Mouse (Mus musculus) thymus, postnatal 36 days (tissue): Measurements from ENCODE around the gene Nemf.
"Not testable (repeated sequence)": the region's sequence is repeated elsewhere in the genome, so short reads cannot be mapped to it uniquely, and the experiment has no call there.

ENCODE experiments used
- DNase-seq, 2 experiments: peaks; one replicate each; pipeline ENCODE4 v3.0.0; 2022; ENCODE audit warnings: mixed read lengths in 2 of 2

The Nemf gene

DNA sequence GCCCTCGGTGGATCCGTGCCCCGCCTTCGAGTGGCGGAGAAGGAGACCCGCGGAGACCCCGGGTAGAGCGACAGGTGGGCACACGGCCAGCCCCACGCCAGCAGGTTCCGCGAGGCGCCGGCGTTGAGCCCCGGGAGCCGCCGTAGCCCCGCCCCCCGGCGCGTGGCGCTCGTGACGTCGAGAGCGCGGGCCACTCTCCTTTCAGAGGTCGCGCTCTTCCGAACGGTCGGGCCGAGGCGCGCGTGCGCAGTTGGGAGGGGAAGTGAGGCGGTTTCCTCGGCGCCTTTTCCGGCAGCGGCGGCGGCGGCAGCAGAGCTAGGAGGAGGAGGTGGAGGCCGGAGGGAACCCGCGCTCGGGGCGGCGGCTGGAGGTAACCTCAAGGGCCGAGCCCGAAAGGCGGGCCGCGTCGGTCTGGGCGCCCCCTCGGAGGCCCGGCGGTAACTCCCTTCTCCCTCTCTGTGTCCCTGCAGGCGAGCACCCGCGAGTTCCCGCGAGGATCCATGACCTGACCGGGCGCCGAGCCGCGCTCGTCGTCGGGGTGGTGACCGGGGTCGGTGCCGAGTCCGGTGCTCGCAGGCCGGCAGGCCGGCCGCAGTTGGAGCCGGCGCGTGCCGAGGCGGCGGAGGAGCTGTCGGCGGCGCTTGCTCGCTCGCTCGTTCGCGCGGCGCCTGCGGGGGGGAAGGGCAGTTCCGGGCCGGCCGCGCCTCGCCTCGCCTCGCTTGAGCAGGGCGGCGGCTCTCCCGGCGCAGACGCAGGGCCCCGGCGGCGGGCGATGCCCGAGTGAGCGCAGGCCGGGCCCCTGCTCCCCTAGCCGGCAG is 15.1 kb upstream of the Nemf start, which contains the start of the genes Arf6 and Gm9887:
Gene Arf6 (plus strand): TSS at position 297 of the 818 bp plus-strand sequence.
Gene Gm9887 (minus strand): TSS at position 605 of the 818 bp plus-strand sequence.
- peak; percentile 98 to 99 for DNase-seq

DNA sequence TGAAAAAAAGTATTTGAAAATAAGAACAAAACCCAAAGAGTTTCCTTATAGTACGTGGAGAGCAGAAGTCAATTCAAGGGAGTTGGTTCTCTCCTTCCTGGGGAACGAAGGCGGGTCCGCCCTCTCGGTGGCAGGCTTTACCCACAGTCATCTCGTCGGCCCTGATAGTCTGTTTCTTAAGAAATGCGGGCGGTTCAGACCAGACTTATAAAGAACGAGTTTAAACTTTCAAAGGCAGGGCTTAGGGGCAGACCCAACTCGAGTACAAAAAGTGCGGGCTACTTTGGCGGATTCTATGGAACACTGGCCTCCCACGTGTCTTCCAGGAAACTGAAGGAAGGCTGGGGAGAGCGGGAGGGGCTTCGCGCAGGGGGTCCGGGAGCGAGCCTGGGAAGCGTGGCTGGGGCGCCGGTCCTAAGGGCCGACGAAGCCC is 14.5 kb upstream of the Nemf start:
- peak; percentile 79 to 82 for DNase-seq

DNA sequence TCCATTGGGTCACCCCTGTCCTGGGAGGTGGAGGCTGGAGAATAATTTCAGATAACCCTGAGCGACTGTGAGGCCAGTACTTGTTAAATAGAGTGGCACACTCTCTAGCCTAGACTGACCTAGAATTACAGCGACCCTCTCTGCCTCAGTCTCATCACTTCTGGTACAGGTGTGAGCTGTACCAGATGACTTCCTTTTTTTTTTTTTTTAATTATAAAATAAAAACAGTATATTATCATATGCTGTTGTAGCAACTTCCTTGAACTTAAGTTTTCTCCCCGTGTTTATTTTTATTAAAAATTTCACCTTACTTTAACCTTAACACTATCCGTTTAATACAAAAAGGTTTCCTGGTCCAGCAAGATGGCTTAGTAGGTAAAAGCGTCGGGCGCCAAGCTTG is 14.0 kb upstream of the Nemf start:
- no peak for DNase-seq

DNA sequence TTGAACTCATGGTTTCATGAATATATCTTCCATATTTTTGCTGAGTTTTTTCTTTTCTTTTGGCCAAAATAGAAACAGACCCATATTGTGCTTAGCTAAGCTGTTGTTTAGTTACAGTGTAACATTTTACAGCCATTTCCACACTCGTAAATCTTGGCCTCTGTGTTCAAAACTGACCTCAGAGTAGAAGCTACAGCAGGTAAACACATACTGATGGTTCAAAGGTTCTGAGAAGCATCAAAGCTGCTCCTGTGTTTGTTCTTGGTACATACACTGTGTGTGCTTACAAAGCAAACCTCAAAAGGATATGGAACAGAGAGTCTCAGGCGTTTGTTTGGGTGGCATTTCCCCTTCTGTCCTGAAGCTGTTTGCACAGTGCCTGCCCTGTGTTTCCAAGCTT is 10.6 kb upstream of the Nemf start:
- no peak for DNase-seq

DNA sequence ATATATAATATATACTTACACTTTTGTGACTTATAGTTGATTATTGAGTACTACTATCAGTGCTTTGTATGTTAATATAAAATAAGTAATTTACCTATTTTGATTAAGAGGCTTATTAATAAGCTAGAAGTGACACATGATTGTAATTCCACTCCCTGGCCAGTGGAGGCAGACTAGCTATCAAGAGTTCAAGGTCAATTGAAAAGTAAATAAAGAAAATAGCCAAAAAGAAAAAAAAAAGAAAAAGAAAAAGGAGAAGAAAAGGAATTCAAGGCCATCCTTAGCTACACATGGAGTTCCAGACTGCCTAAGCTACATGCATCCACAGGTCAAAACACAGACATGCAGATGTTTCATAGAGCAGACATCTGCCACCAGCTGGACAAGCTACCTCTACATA is 9.5 kb upstream of the Nemf start:
- no peak for DNase-seq

DNA sequence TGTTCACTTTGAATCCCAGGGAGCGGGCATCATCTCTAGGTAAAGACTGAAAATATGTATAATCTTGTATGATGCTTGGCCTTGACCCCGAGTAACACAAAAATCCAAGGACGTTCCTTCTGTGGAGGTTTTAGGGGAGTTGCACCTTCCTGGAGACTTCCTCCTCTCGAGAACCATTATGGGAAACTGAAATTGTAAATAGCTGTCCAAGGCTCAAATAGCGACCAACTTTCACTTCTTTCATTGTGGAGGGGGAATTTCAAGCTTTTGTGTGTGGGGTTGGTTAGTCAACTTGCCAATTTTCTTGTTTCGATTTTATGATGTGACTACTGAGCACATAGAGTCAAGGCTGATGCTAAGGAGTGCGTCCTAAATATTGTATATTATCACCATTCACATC is 8.8 kb upstream of the Nemf start:
- DNase-seq: no peak

DNA sequence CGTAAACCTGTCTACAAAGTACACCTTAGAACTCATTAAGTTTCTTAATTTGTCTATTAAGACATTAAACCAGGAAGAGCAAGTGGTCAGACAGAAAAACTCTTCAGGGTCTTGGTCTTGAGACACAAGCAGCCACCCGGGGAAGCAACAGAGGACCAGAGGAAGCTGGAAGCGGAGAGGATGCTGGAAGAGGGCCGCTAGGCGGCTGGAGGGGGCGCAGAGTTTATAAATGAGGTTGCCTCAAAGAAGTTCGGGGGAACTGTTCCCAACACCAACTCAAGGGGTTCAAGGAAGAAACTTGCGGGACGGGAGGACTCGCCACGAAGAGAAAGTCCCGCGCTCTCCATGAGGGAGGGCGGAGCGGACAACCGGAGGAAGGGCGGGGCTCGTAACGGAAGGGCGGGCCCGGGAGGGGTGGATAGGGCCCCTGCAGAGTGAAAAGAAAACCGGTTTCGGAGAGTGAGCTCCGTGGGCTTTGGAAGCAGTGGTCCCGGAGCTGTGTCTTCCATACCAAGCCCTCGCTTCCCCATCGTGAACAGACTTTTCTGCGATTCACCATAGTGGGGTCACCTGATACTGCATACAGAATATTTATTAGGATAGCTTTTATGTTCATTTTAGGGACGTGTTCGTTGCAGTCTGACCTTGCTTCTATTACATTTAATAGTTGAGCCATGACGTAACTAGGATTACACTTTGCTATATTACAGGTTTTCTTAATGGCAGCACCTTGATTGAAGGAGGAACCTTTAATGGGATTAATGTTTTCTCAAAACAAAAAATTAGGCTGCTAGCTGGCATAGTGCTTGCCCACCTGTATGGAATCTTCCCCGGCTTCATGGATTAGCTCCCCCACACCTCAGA is 7.2 kb upstream of the Nemf start:
- peak; percentile 84 for DNase-seq

DNA sequence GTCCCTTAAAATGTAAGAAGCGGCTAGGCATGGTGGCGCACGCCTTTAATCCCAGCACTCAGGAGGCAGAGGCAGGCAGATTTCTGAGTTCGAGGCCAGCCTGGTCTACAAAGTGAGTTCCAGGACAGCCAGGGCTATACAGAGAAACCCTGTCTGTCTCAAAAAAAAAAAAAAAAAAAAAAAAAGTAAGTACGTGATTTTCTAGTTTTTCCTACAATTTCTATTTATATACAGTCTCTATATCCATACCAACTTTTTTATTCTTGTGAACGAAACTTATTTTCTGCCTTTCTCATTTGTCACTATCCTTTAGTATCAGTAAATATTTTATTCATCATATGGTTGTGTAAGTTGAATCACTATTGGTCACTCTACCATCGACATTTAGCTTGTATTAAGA is 6.1 kb upstream of the Nemf start:
- not testable (repeated sequence) for DNase-seq

DNA sequence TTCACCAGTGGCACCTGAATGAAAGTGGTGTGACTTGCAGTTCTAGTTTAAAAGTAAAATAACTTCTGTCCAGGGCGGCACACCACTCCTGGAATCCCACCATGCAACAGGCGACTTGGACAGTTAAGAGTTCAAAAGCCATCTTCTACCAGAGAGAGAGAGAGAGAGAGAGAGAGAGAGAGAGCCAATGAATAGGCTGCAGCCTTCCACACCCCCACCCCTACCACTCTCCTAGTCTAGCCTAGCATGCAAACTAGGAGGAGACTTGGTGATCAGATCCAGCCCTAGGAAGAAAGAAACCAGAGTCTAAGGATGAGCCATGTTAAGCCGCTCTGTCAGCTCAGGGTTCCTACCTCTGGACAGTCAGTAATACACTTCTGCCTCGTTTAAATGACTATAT is 5.4 kb upstream of the Nemf start:
- no peak for DNase-seq

DNA sequence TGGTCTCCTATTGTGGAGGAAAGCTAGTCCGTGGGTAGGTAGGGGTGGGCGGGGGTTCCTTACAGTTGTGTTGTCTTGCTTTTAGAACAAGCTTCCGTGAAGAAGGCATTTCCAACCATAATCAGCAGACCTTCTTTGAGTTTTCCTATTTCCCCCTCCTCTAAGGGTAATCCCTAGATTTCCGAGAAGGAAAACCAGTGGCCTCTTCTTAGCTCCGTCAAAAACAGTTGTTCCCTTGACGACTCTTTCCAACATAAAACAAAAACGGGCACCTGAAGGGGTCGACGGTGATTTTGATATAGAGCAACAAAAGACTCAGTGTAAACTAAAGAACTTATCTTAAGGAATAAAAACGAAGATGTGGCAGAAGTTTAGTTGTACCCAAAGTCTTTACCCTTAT is 5.0 kb upstream of the Nemf start:
- no peak for DNase-seq

DNA sequence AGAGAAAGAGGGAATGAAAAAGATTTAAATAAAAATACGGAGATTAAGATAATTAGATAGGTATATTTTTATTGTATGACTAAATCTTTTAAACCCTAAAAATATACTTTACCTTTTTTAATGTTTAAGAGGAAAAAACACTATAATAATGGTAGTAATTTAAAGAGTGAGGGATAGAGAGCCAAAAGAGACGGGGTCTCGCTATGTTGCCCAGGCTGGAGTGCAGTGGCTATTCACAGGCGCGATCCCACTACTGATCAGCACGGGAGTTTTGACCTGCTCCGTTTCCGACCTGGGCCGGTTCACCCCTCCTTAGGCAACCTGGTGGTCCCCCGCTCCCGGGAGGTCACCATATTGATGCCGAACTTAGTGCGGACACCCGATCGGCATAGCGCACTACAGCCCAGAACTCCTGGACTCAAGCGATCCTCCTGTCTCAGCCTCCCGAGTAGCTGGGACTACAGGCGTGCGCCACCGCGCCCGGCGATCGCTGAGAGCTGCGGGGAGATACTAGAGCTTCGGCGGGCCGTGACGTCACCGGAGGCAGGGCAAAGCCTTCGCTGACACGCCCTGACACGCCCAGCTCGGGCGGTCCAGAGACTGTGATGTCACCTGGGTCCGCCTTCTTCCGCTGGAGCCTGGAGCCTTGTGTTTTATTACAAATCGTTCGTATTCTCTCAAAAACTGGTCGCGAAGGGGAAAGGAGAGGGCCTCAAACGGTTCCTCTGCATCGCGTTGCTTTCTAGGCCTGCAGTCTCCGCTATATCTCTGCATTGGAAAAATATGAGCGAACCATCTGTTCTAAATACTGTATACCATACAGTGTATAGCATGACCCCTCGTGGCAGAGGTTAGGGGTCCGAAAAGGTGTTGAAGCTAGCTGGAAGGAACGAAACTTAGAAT is 4.3 kb upstream of the Nemf start:
- peak; percentile 99 for DNase-seq

DNA sequence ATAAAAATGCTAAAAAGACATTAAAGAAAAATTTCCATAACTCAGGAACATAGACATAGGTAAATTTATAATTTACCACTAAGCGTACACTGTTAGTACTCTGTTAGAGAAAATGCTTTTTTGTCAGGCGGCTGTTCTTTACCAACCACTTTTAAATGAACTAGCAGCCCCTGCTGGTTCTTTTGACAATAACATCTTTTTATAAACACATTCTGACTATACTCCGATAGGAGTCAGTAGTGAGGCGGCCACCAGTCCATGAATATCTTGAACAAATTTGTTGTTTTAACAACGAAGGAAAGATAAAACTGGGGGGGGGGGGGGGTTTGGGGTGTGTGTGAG is 3.7 kb upstream of the Nemf start:
- DNase-seq: peak; percentile 50 to 56

DNA sequence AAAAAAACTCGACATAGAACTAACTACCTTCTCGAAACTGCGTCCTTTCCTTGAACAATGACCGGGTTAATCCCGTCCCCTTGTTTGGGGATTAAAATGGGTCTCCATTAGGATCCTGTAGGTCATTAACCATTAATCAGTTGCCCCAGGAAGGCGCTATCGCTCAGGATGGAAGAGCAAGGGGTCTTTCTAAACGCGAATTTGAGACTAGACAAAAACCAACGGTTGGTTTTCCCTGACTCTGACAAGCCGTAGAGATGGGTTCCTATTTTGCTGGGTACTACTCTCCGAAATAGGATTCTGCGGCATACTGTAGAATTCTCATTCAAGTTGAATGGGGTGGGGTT is 308 bp upstream of the Nemf start:
- DNase-seq: no peak

DNA sequence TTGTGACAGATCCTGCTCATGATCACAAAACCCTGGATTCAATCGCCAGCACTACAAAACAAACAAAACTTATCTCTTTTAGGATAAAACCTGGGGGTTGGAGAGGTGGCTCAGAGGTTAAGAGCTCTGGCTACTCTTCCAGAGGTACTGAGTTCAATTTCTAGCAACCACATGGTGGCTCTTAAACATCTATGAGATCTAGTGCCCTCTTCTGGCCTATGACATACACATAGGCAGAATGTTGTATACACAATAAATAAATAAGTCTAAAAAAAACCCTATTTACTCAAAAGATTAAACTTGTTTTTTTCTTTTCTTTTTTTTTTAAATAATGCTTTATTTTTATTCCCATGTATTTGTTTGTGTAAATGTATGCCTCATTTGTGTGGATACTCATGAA is 5.3 kb downstream of the Nemf start:
- DNase-seq: no peak

DNA sequence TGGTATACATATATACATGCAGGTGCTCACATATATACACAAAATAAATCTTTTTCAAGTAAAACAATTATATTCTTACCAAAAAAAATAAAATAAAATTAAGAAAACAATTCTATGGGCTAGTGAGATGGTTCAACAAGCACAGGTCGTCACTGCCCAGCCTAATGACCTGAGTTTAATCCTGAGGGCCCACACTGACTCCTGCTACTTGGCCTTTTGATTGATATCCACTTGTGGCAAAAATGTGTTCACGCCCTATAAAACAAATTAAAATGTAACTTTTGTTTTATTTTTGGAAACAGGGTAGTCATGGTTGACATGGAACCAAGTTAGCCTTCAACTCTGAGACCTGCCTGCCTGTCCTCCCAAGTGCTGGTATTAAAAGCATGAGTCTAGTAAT is 7.0 kb downstream of the Nemf start:
- DNase-seq: no peak

DNA sequence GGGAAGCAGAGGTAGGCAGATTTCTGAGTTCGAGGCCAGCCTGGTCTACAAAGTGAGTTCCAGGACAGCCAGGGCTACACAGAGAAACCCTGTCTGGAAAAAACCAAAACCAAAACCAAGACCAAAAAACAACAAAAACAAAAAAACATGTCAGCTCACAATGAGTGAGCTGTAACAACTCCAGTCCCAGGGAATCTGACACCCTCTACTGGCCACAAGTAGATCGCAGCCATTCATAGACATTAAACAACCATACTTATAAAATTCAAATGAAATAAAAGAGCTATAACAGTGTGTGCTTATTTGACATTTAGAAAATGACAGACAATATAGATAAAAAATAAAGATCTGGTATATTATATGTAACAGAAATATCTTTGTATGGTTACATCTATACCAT is 23.4 kb downstream of the Nemf start:
- peak; percentile 10 to 22 for DNase-seq

DNA sequence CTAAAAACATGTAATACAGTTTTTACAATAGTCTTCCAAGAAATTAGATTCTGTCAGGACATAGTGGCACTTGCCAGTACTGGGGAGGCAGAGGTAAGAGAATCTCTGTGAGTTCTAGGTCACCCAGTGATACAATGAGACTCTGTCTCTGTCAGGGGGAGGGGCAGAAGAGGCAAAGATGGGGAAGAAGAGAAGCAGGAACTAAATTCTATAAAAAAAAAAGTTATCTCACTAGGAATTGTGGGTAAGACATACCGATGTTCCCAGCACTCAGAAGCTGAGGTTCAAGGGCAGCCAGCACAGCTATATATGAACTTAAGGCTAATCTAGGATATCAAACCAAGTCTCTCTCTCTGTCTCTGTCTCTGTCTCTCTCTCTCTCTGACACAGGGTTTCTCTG is 24.8 kb downstream of the Nemf start:
- no peak for DNase-seq

DNA sequence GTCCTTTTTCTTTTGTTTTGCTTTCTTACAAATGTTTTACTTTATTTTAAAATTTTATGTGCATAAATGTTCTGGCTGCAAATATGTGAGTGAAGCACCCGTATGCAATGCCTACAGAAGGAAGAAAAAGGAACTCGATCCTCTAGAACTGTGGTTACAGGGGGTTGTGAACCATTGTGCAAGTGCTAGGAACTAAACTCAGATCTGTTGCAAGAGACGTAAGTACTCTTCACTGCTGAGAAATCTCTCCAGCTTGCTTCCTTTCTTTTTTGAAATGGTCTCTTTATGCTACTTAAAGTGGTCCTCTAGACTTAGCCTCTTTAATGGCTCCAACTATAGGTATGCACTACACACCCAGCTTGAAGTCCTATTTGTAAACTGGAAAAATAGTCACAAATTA is 25.8 kb downstream of the Nemf start:
- no peak for DNase-seq

DNA sequence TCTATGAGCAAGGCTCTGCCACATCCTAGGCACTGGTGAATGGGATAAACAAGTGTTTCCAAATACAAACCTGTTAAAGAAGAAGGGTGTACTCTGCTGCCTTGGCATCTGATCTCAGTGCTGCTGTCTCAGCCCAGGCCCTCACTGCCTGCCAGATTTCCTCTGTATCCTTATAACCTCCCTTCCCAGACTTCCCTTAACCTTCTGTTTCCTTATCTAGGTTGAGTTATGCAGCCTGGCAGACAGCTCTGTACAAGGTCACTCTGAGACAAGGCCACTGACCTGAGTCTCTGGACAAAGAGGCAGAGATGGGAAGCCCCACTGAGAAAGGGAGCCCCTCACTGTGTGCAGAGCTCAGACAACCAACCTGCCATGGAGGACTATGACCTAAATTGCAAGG is 38.5 kb downstream of the Nemf start:
- no peak for DNase-seq

DNA sequence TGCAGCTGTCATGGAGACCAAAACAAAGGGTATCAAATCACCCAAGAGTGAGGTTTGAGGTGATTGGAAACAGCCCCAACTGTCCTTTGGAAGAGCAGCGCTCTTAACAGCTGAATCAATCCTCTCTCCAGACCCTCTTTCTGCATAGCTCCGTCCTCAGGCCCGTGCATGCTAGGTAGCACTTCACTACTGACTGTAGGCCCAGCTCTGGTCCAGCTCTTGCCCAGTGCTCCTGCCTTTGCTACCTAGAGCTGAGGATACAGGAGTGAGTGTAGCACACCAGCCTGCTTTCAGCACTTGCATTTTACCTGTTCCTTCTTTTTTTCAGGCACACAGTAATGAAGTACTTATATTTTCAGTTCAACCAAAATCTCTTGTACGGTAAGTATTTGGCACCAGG is 47.3 kb downstream of the Nemf start:
- no peak for DNase-seq

DNA sequence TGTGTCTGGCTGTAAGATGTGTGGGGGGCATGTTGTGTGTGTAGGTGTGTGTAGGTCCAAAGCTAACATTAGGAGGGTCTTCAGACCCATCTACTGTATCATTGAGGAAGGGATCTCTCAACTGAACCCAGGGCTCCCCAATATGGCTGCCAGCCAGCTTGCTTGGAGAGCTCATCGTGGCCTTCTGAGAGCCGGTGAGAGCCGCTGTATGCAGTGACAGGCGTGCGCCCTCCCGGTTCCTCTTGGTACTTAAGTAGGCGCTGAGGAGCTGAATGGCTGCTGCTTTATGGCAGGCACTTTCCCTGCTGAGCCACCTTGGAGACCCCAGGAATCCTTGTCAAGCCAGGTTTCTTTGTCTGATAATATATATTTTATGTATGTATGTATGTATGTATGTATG is 50.6 kb downstream of the Nemf start:
- no peak for DNase-seq

DNA sequence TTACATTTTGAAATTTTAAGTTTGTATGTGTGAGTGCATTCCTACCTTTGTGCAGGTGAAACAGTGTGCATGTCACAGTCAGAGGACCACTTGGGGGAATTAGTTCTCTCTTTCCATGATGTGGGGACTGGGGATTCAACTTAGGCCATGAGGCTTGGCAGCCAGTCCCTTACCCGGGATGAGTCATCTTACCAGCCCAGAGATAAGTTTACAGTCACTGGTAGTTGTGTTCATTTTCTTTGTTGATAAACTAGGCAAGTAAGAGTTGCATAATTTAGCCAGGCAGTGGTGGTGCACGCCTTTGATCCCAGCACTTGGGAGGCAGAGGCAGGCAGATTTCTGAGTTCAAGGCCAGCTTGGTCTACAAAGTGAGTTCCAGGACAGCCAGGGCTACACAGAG is 52.9 kb downstream of the Nemf start:
- no peak for DNase-seq

DNA sequence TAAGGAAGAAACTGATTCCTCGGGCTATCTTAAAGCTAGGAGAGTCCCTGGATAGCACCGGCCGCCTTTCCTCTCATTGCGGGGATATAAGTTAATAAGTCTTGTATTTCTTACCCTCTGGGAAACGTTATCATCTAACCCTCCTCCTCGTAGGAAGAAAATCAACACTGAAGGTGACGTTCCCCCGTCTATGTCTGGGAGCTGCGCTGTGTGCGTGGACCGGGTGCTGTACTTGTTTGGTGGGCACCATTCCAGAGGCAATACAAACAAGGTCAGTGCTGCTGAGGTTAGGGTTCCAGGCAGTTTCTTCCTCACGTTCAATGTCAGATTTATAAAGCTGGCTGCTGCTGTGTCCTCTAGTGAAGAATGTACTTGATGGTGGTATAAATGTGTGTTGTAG is 54.8 kb downstream of the Nemf start:
- DNase-seq: no peak
